Mouse (Mus musculus) CD4-positive naive resting alpha-beta T cell, adult 76 days (primary cell): ENCODE measurements around the gene Nlgn2. TPM values are rescaled to one million over a fixed set of nuclear protein-coding genes. Genes with fewer than 3 reads are reported as not detected.

Experiments used
- total RNA-seq: library from RNA; stranded (reverse); gene quantifications from one replicate; pipeline ENCODE4 v1.2.4, GENCODE M21; 2023

Gene Nlgn2
- 2.8 TPM for total RNA-seq

DNA sequence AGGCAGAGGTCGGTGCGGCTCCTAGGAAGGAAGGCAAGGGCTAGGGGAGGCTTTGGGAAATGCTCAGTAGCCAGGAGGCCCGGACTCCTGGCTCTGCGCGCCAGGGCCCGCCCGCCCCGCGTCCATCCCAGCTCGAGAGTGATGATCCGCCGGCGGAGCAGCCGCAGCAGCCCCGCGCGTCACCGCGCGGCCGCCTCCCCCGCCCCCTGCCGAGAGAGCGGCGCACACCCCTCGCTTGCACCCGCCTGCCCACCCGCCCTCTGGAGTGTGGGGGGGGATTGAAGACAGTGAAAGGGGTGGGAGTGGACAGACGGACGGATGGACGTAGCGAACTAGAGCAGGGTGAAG, at the start of gene Nlgn2:
Nlgn2 (minus strand) TSS at position 181 of the 348 bp plus-strand sequence.

DNA sequence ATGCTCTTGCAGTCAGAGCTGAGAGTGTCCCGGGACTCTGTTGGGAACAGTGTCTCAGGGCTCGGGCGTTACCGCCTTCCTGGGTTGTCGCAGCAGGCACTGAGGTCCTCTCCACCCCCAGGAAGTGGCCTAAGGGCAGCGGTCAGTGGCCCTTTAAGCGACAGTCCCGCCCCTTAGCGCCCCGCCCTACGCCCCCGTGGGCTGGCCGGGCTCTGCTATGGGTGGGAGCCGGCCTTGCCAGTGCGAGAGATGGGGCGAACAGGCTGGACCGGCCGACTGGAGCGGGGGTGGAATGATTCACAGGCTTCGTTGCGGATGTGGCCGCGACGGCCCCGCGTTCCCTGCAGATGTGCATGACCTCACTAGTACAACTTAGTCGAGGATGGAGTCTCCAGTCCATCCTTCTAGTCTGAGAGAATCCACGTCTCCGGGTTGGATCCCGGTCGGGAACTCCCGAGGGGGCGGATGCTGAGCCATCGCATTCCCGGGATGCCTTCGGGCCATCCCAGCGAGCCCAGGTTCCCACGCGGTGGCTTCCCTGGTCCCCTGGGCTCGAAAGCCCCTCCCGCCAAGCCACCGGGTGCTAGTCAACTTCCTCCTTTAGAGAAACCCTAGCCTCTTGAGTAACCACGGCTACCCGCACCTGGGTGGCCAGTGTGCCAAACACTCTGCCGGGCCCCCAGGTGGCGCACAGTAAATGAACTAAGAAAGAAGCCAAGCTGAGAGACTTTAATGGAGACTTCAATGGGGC, 43.4 kb upstream of the Nlgn2 start, which contains the start of gene Kctd11:
Kctd11 (minus strand) TSS at position 554 of the 751 bp plus-strand sequence.

GRCm38 (mm10) chr11:69877878-69878277, 40.3 kb upstream of the Nlgn2 start, which contains the start of gene Tmem95:
Gene Tmem95 (minus strand): TSS chr11:69878018.

DNA sequence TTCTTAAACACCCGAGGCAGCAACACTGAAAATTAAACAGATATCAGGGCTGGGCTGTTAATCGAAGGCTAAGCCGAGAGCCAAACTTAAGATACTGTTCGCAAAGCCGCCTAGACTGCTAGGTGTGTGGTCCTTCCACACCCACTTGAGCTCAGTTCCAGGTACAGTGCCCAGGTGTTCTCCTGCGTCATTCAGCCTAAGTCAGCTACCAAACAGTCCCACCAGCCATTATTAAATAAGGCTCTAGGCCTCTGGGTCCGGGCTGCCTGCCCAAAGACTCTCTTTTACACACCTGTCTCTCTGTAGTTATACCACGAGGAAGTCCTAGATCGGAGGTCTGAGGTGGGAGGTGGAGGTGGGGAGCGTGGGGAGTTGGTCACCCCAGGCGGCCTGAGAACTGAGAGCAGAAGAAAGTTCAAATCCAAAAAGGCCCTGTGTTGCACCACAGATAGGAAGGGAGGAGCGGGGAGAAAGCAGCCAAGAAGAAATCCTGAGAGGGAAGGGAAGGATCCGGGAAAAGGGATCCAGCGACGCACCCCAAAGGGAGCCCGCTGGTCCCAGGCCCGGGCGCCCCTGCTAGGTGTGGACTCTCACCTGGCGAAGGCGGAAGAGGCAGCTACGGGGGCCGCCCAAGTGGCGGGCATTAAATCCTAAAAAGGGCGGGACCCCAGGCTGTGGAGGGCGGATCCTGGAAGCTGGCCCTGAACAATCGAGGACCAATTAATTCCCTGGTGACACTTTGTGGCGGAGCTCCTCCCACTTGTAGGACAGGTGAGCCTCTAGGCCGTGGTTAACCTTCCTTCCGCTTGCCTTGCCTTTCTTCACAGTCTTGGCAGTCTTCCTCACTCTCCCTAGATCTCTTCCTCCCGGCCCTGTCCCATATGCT, 20.8 kb upstream of the Nlgn2 start, which contains the start of gene Tnk1:
Tnk1 (minus strand) TSS at position 618 of the 886 bp plus-strand sequence.

DNA sequence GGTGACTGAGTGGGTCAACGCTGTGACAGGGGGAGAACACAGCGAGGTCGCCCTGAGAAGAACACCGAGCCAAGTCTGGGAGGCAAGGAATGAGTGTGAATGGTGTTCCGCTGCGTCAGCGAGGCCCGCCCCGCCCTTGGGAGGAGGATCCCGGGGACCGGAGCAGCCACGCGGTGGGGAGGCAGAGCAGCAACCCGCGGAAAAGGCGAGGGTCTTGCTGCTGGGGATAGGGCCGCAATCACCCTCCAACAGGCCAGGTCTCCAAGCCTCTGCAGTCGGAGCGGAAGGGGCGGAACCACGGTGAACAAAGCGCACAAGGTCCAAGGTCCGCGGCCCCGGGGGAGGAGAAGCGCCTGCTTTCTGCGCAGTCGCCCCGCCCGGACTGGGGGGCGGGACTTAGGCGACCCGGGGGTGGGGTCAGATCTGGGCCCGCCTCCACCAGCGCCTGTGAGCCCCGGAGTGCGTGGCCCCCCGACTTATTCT, 8.7 kb upstream of the Nlgn2 start, which contains the start of gene Plscr3:
Plscr3 (plus strand) TSS at position 179 of the 483 bp plus-strand sequence.

GRCm38 (mm10) chr11:69837952-69838713, 549 bp upstream of the Nlgn2 start, which contains the start of gene Tmem256:
Gene Tmem256 (plus strand): TSS chr11:69838514.

GRCm38 (mm10) chr11:69822080-69822479, 15.5 kb downstream of the Nlgn2 start, which contains the start of gene Spem1:
Gene Spem1 (minus strand): TSS chr11:69822180.

GRCm38 (mm10) chr11:69818365-69818764, 19.2 kb downstream of the Nlgn2 start, which contains the start of gene Spem2:
Gene Spem2 (minus strand): TSS chr11:69818465.

GRCm38 (mm10) chr11:69815155-69815554, 22.4 kb downstream of the Nlgn2 start, which contains the start of gene Gm39566:
Gene Gm39566 (minus strand): TSS chr11:69815298.

GRCm38 (mm10) chr11:69804972-69805909, 32.3 kb downstream of the Nlgn2 start, which contains the start of gene Tmem102:
Gene Tmem102 (minus strand): TSS chr11:69805624.

DNA sequence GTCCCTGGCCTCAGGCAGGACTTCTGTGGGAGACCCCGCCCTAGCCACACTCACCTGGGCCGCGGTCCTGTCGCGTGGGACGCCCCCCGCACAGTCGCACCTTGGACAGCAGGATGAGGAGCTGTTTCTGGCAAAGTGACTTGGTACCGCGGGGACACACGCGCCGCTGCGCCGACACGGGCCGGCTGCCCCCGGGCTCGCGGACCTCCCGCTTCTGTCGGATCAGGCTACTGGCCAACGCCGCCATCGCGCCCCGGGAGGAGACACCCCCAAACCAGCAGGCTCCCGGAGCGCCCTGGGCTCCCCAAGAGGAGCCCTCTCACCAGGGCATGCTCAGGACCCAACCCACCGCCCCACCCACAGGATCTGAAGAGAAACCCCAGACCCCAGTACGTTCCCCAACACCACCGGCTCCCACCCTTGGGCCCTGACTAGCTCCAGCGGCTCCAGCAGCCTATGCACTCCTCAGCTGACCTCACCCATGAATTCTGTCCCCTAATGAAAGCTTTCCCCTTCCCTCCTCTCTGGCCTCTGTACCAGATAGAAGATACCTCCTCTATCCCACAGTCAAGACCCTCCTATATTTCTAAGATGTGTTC, 36.1 kb downstream of the Nlgn2 start, which contains the start of gene Fgf11:
Fgf11 (minus strand) TSS at position 479 of the 599 bp plus-strand sequence.

DNA sequence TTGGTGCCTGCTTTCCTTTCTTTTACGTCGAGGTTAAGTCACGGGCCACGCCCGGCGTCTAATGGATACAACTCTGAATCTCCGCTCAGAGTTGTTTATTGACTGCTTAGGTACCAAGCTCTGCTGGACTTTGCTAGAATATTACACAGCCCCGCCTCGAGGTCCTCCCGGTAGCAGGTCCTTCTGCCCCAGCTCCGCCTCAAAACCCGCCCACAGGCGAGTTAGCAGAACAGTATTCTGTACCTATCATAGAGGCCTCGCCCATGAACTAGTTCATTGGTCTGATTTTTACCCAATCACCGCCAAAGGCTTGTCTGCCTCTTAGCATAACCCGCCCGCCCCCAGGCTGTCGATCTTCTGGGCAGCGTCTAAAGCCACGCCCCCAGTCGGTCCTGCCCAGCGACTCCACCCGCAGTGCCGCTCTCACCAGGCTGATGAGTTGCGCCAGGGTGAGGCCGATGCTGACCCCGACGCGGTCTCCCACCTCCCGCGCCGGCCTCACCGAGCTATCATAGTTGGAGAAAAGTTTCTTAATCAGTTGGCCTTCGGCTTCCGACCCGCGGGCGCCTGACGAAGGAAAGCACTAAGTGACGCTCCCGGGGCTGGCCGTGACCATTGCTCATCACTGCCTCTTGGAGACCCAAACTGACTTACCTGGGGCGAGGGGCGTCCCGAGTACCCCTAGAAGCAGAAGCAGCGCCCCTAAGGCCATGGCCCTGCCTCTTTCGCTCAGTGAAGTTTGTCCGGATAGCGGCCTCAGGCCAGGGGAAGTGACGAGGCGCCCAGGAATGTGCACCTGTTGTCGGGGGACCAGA, 42.2 kb downstream of the Nlgn2 start, which contains the start of gene Chrnb1:
Chrnb1 (minus strand) TSS at position 776 of the 815 bp plus-strand sequence.

Other genes starting within 250 kb of the Nlgn2 start
- 0.91 TPM for gene Atp1b2, start 231.8 kb downstream of the Nlgn2 start, total RNA-seq
- gene Shbg, start 219.9 kb downstream of the Nlgn2 start, total RNA-seq, result not detected
- gene Sat2, start 215.8 kb downstream of the Nlgn2 start, total RNA-seq, result not detected
- gene Fxr2, start 204.8 kb downstream of the Nlgn2 start, total RNA-seq, result 64.1 TPM
- 0.70 TPM for gene Sox15, start 182.5 kb downstream of the Nlgn2 start, total RNA-seq
- 70.5 TPM for gene Mpdu1, start 175.1 kb downstream of the Nlgn2 start, total RNA-seq
- 9.1 TPM for gene Cd68, start 171.6 kb downstream of the Nlgn2 start, total RNA-seq
- gene Eif4a1, start 165.4 kb downstream of the Nlgn2 start, total RNA-seq, result 715 TPM
- 110 TPM for gene Senp3, start 155.7 kb downstream of the Nlgn2 start, total RNA-seq
- not detected for gene Tnfsf13, start 152.0 kb downstream of the Nlgn2 start, total RNA-seq
- 0.76 TPM for gene Tnfsf12, start 141.9 kb downstream of the Nlgn2 start, total RNA-seq
- not detected for gene Tnfsfm13, start 141.7 kb downstream of the Nlgn2 start, total RNA-seq
- gene Polr2a, start 79.1 kb downstream of the Nlgn2 start, total RNA-seq, result 169 TPM
- gene Slc35g3, start 75.8 kb downstream of the Nlgn2 start, total RNA-seq, result not detected
- gene Zbtb4, start 71.9 kb downstream of the Nlgn2 start, total RNA-seq, result 52.5 TPM
- 1.9 TPM for gene Chrnb1, start 41.8 kb downstream of the Nlgn2 start, total RNA-seq
- gene Fgf11, start 35.9 kb downstream of the Nlgn2 start, total RNA-seq, result not detected
- not detected for gene Tmem102, start 32.2 kb downstream of the Nlgn2 start, total RNA-seq
- not detected for gene Gm39566, start 22.5 kb downstream of the Nlgn2 start, total RNA-seq
- gene Spem2, start 19.3 kb downstream of the Nlgn2 start, total RNA-seq, result not detected
- not detected for gene Spem1, start 15.6 kb downstream of the Nlgn2 start, total RNA-seq
- gene Tmem256, start 730 bp upstream of the Nlgn2 start, total RNA-seq, result 14.5 TPM
- gene Plscr3, start 8.6 kb upstream of the Nlgn2 start, total RNA-seq, result 10.6 TPM
- not detected for gene Tnk1, start 20.9 kb upstream of the Nlgn2 start, total RNA-seq
- gene Tmem95, start 40.2 kb upstream of the Nlgn2 start, total RNA-seq, result not detected
- 1.00 TPM for gene Kctd11, start 43.6 kb upstream of the Nlgn2 start, total RNA-seq
- gene Acap1, start 57.8 kb upstream of the Nlgn2 start, total RNA-seq, result 384 TPM
- gene 2810408A11Rik, start 63.2 kb upstream of the Nlgn2 start, total RNA-seq, result 1.1 TPM
- 46.9 TPM for gene Neurl4, start 63.3 kb upstream of the Nlgn2 start, total RNA-seq
- gene Gps2, start 76.1 kb upstream of the Nlgn2 start, total RNA-seq, result 146 TPM
- gene Eif5a, start 84.2 kb upstream of the Nlgn2 start, total RNA-seq, result 275 TPM
- gene Ybx2, start 98.0 kb upstream of the Nlgn2 start, total RNA-seq, result not detected
- 0.62 TPM for gene Slc2a4, start 110.4 kb upstream of the Nlgn2 start, total RNA-seq
- not detected for gene Cldn7, start 127.0 kb upstream of the Nlgn2 start, total RNA-seq
- gene Ctdnep1, start 143.4 kb upstream of the Nlgn2 start, total RNA-seq, result 69.6 TPM
- 35.0 TPM for gene Elp5, start 144.7 kb upstream of the Nlgn2 start, total RNA-seq
- gene Gabarap, start 153.4 kb upstream of the Nlgn2 start, total RNA-seq, result 187 TPM
- 50.0 TPM for gene Phf23, start 158.0 kb upstream of the Nlgn2 start, total RNA-seq
- 26.9 TPM for gene Dvl2, start 162.8 kb upstream of the Nlgn2 start, total RNA-seq
- gene Acadvl, start 177.6 kb upstream of the Nlgn2 start, total RNA-seq, result 57.5 TPM
- gene Dlg4, start 179.2 kb upstream of the Nlgn2 start, total RNA-seq, result 38.6 TPM
- gene Asgr1, start 216.3 kb upstream of the Nlgn2 start, total RNA-seq, result not detected